Mouse (Mus musculus): ENCODE measurements around the gene Ugt1a9.
A peak's percentile ranks its signal among the peaks of the same experiment; 100 is the strongest.
"Not testable (repeated sequence)": the region's sequence is repeated elsewhere in the genome, so short reads cannot be mapped to it uniquely, and the experiment has no call there.

Gene Ugt1a9

DNA sequence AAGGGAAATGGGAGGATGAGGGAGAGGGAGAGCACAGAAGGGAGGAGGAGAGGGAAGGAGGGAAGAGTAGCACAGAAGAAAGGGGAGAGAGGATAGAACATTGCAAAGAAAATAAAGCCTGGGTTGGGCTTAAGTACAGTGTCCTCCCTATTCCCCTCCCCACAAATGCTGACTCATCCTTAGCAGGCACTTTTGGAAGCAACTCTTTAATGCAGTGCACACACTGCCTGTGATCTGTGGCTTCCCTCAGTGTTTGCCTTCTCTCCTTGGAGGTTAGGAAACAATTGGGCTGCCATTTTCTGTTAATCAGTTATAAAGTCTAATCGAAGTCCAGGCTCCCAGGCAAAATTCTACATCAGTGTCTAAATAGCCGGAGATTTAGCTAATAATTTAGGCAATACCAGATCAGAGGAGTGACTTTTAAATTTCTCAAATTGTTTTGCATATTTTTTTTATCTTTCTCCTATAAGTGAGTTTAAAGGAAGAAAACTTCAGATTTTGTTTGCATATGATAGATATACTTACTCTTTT, 38.5 kb downstream of the Ugt1a9 start:
- not testable (repeated sequence) for DNase-seq

DNA sequence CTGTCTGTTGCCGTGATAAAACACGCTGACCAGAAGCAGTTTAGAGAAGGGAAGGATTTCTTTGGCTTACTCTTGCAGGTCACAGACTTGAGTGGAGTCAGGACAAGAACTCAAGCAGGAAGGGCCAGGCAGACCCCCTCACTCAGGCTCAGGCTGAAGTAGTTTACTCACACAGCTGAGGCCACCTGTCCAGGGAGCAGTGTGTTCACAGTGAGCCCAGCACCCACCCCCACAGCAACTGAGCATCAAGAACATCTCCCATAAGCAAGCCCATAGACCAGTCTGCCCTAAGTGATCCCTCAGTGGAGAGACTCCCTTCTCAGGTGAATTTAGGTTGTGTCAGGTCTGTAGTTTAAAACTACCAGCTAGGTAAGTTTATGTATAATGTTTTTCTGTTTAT, 39.0 kb downstream of the Ugt1a9 start:
- not testable (repeated sequence) for DNase-seq

DNA sequence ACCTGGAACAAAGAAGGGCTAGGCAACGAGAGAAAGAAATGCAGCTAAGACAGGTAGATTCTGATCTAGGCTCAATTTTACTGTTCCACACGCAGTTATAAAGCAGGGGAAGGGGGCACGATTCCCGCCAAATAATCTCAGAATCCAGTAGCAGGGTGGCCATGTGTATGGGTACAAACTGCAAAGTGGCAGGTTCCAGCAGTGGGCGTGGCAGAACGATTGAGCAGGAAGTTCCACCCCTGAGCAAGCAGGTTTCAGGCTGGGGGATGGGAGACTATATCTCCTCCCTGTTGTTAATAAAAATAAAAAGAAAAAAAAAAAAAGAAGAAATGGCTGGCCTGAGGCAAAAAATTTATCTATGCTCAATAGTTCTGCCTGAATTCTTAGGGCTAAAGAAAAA, 42.2 kb downstream of the Ugt1a9 start:
- not testable (repeated sequence) for DNase-seq

DNA sequence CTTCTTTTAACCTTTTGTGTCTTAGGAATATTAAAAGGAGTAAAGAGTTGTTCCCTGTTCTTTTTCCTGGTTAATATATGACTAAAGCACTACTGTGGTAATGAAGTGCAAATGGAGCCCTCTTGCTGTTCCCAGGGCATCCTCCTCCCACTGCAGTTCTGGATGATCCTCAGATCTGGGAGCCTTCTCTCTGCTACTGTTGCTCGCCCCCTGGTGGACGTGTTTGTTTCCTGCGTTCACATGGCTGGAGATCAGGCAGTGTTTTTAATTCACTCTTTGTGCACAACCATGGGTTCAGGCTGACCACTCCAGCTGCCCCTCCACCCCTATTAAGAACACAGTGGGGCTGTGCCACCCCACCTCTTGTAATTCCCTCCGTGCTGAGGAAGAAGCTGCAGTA, 50.0 kb downstream of the Ugt1a9 start:
- not testable (repeated sequence) for DNase-seq

DNA sequence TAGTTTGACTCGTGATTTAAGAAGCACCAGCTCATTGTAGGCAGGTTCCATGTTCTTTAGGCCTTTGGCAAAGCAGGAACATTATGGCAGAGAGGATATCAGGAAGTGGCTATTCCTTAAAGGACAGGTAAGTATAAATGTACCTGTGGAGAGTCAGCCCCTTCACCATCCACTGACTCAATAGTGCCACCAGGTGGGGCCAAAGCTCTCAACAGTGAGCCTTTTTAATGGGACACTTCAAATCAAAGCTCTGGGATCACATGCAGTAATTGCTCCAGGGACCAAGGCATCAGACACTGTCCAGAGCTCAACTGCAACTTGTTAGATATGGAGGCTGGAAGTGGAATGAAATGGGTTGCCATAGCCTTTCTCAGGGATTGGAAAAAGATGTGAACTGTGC, 50.9 kb downstream of the Ugt1a9 start:
- DNase-seq, result peak; percentile 28

DNA sequence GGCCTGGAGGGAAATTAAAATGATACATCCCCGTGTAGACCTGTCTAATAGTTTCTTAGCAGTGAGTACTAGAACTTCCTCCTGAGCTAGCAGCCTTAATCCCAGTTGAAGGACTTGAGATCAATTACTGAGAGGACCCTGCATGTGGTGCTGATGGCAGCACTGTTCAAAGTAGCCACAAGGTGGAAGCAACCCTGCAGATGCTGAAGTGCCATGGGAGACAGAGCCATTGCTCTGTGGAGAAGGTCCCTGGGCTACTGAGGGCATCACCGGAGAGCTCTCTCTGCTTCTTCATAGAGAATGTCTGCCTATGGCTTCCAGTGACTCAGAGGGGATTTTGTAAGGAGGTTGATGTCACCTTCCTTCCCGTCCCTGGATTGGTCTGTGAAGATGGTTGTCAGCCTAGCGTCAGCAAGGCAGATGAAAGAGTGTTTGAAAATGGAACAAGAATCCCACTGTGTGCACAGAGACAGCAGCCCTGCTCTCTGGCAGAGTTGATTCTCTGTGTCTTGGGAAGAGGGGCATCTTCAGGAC, 55.3 kb downstream of the Ugt1a9 start:
- not testable (repeated sequence) for DNase-seq

DNA sequence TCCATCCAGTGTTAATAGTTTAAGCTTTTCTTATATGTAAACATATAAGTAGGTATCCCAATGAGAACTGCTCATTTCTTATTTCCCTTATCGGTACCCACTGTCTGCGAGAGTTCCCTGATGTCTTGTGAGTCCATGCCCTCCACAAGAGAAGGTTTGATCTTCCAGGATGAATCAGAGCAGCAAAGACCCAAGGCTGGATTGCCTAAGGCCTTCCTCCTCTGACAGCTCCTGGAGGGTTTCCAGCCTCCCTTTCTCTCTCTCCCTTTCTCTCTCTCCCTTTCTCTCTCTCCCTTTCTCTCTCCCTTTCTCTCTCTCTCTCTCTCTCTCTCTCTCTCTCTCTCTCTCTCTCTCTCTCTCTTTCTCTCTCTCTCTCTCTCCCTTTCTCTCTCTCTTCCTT, 58.5 kb downstream of the Ugt1a9 start:
- DNase-seq, result not testable (repeated sequence)

DNA sequence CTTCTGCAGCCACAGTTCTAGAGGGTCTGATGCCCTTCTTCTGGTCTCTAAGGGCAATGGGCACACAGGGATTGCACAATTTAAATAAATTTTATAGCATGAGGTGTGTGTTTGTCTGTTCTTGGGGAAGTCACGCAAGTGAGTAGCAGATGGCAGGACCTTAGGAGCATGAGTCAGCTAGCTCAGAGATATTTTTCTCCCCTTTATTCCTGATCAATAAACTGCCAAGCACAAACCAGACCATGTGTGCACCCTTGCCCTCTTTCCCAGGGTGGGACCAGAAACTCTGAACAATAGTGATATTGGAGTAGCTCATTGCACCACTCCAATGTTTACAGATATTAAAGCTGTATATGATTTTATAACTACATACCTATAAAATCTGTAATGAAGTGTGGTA, 59.6 kb downstream of the Ugt1a9 start:
- DNase-seq, result not testable (repeated sequence)

DNA sequence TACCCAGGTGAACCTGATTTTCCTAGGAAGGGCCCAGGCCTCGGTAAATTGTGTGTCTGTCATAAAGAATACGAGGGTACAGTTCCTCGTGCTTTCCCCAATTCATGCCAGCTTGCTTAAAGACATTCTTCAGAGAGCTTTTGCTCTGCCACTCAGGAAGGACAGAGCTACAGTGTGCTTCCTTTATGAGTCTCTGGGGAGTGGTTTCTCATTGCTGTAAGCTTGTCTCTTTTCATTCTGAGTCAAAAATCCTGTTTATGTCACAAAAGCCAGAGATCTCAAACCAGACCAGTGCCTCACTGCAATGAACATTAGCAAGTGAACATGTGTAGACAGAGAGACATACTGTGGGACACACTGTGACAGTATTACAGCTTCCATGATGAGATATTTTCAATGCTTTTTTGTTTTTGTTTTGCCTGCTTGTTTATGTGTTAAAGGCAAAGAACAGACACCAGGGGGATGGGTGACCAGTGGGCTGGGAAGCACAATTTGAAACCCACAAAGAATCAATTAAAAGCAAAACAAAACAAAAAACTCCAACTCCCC, 63.4 kb downstream of the Ugt1a9 start:
- DNase-seq, result no peak

DNA sequence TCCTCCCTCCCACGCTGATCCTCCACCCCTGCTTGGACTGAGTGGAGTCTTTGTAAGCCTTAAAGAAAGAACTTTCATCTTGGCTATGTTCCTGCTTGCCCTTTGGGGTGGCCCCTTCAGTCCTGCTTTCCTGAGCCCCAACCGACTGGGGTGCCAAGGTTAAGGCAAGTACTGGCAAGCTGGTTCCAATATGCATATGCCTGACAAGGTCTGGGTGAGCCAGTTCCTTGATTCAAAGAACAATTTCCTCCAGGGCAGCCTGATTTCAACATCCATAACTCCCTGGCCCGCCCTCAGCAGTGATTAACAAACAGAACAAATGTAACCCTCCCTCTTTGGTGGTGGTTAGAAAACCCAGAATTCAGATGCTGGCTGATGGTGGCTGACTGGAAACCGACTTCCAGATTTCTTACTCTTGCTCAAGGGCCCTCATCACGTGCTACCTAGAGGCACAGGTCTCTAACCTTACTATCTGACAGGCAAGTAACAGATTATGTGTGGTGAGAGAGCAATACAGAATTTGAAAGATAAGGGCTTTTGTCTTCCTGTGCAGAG, 63.9 kb downstream of the Ugt1a9 start, which contains the start of gene Ugt1a6a:
Gene Ugt1a6a (plus strand): TSS at position 353 of the 555 bp plus-strand sequence.
- not testable (repeated sequence) for DNase-seq

DNA sequence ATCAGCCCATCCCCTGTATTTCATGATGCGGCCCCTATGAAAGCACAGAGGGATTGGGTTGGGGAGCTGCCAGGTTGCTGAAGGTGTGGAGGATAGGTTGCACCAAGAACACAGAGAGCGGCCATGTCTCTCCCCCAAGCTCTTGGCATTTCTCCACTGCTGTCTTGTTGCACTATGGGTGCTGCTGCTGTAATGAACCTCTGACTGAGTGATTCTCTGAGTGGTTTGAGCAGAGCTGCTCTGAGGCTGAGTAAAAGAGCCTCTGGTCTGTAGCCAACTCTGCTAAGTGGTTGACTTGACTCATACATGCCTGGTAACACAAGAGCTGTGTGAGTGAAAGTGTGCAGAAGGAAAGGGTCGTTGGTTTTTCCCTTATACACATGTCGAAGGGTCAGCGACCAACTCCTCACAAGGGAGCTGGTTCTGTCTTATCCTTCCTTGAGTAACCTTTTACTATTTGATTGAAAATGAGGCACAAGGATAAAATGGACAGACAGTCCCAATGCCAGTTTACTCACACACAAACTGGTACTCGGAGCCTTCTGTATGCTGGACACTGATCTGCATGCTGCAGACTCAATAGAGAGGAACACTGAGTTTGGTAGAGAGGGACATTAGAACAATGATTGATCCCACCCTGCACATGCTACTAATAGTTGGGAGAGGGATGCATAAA, 64.8 kb downstream of the Ugt1a9 start:
- DNase-seq, result not testable (repeated sequence)

DNA sequence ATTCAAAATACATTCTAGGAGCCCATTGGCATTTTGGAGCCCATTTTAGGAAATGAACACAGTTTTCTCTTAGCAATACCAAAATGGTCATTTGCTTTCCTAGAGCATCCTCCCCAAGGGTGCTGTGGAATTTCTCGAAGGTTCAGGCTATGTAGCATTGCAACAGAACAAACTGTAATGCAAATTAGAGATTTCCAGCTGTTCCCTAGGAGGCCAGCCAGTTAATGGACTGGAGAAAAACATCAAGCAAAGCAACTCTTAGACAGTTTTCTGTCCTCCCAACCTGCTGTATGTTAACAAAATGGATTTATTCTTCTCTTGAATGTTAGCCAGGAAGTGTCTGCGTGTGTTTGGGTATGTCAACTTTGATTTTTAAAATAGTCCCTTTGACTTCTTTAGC, 66.0 kb downstream of the Ugt1a9 start:
- no peak for DNase-seq

DNA sequence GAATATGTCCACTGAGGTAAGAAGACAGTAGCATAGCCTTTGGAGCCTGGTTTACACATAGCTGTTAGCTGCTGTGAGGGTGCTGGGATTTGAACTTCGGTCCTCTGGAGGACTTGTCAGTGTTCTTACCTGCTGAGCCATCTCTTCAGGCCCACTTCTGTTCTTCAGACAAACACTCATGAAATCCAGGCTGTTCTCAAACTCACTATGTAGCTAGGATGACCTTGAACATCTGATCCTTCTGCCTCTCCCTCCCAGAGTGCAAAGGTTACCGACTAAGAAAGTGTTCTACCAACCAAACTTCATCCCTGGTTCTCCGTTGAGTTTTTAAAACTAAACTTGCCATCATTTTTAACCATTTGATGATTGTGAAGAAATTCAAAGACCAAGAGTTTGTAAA, 66.7 kb downstream of the Ugt1a9 start:
- DNase-seq, result no peak

DNA sequence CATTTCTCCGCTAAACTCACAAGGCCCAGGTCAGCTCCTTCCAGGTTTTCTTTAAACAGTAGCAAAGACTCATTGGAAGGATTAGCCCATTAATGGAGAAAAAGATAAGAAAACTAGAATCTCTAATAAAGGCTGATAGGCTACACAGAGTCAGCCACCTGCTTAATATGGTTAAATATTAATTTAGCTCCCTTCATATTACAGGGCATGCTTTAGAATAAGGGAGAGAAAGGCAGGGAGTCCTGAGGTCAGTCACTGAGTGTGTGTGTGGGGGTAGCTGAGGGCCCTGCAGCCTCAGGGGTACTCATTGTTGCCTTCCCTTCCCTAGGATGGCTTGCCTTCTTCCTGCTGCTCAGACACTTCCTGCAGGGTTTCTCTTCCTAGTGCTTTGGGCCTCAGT, 67.5 kb downstream of the Ugt1a9 start:
- DNase-seq, result no peak

DNA sequence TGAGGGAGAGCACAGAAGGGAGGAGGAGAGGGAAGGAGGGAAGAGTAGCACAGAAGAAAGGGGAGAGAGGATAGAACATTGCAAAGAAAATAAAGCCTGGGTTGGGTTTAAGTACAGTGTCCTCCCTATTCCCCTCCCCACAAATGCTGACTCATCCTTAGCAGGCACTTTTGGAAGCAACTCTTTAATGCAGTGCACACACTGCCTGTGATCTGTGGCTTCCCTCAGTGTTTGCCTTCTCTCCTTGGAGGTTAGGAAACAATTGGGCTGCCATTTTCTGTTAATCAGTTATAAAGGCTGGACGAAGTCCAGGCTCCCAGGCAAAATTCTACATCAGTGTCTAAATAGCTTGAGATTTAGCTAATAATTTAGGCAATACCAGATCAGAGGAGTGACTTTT, 69.9 kb downstream of the Ugt1a9 start:
- not testable (repeated sequence) for DNase-seq

DNA sequence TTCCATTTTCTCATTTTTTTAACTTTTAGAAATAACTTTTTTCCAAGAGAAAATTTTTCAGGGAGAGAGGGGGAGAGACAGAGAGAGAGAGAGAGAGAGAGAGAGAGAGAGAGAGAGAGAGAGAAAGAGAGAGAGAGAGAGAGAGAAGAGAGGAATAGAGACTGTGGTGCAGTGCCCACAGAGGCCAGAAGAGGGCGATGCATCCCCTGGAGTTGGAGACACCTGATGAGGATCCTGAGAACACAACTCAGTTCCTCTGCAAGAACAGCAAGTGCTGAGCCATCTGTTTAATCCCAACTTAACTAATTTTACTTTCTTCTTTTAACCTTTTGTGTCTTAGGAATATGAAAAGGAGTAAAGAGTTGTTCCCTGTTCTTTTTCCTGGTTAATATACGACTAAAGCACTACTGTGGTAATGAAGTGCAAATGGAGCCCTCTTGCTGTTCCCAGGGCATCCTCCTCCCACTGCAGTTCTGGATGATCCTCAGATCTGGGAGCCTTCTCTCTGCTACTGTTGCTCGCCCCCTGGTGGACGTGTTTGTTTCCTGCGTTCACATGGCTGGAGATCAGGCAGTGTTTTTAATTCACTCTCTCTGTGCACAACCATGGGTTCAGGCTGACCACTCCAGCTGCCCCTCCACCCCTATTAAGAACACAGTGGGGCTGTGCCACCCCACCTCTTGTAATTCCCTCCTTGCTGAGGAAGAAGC, 73.5 kb downstream of the Ugt1a9 start:
- DNase-seq, result peak; percentile 75

DNA sequence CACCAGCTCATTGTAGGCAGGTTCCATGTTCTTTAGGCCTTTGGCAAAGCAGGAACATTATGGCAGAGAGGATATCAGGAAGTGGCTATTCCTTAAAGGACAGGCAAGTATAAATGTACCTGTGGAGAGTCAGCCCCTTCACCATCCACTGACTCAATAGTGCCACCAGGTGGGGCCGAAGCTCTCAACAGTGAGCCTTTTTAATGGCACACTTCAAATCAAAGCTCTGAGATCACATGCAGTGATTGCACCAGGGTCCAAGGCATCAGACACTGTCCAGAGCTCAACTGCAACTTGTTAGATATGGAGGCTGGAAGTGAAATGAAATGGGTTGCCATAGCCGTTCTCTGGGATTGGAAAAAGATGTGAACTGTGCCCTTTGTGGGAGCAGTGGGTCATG, 74.7 kb downstream of the Ugt1a9 start:
- DNase-seq, result peak; percentile 42

DNA sequence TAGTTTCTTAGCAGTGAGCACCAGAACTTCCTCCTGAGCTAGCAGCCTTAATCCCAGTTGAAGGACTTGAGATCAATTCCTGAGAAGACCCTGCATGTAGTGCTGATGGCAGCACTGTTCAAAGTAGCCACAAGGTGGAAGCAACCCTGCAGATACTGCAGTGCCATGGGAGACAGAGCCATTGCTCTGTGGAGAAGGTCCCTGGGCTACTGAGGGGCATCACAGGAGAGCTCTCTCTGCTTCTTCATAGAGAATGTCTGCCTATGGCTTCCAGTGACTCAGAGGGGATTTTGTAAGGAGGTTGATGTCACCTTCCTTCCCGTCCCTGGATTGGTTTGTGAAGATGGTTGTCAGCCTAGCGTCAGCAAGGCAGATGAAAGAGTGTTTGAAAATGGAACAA, 79.5 kb downstream of the Ugt1a9 start:
- DNase-seq, result peak; percentile 14

DNA sequence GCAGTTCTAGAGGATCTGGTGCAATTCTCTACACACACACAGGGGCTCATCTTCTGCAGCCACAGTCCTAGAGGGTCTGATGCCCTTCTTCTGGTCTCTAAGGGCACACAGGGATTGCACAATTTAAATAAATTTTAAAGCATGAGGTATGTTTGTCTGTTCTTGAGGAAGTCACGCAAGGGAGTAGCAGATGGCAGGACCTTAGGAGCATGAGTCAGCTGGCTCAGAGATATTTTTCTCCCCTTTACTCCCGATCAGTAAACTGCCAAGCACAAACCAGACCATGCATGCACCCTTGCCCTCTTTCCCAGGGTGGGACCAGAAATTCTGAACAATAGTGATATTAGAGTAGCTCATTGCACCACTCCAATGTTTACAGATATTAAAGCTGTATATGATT, 87.8 kb downstream of the Ugt1a9 start:
- DNase-seq, result no peak

DNA sequence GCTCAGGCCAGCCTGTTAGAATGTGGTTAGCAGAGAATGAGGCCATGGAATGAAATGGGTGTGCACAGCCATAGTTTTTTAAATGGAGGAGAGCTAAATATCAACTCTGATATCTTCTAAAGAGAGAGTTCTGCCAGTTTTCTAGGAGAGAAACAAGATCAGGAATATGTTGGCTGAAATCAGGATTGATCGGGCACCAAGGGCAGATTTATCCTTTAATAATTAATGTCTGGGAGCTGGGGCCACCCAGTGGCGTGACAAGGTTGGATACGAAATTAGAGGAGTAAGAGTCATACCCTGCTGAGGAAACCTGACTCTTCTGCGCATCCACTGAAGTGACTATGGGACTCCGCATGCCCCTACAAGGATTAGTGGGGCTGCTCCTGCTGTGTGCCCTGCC, 95.1 kb downstream of the Ugt1a9 start, which contains the start of gene Ugt1a5:
Gene Ugt1a5 (plus strand): TSS at position 302 of the 400 bp plus-strand sequence.
- DNase-seq, result no peak

DNA sequence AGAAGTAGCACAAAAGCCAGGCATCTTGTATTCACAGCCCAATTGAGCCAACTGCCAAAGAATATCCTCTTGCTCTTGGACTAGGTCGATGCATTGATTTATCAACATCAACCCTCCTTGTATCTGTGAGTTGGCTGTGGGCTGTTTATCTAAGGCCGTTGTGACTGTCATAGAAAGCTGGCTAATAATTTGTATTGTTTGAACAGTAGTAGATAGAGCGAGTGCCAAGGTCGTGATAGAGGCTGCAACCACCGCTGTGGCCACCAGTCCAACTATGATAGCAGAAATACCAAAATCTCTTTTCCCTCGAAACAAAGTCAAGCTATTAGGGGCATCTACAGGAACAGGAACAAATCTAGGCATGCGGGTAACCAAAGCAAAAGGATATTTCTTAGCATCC, 101.6 kb downstream of the Ugt1a9 start:
- DNase-seq, result not testable (repeated sequence)

DNA sequence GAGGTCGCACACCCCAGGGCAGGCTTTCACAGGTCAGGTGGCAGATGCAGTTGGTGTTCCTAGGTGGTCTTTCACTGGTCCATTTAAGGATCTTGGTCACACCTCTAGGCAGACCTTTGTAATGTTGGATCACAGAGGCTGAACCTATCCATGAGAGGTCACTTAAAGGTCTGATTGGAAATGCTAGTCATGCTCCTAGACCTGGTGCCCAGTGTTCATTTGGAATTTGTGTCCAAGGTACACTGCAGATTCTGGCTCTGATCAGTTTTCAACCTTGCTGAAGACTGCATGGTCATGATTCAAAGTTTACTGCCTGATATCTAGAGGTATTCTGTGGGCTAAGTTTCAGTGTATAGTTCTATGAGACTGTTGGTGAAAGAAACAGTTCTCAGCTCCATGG, 109.1 kb downstream of the Ugt1a9 start:
- no peak for DNase-seq

DNA sequence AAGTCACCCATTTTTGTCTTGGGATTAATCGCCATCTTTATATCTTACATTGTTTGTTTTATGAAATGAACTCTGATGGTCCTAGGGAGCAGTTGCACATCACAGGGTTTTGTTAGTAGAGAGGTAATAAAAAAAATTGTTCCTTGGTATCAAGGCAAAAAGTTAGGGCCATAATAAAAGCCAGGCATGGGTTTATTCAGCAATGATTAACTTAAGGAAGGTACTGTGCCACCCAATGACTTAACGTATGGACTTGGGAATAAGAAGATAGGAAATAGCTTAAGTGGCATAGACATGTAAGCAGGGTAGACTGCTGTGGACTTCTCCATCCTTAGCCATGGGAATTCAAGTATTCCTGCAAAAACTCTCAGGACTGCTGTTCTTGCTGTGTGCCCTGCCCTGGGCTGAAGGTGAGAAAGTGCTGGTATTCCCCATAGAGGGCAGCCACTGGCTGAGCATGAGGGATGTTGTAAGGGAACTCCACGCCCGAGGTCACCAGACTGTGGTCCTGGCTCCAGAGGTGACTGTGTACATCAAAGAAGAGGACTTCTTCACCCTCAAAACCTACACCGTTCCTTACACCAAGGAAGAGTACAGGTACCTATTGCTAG, 115.8 kb downstream of the Ugt1a9 start:
- DNase-seq, result no peak
